Mouse (Mus musculus) layer of hippocampus, adult 2 months (tissue): ENCODE results near the gene Tmem262. TPM values are rescaled to one million over a fixed set of nuclear protein-coding genes. Genes with fewer than 3 reads are reported as not detected.

Experiments
- DNase-seq, 2 experiments: peaks; one replicate each; pipeline ENCODE4 v3.0.0; 2022; ENCODE audit warnings: low spot score in 2 of 2
- H3K27ac ChIP-seq: fragments of 200-600 bp; 2 replicates; pipeline ENCODE4 v1.8.1; 2022
- H3K4me3 ChIP-seq: fragments of 200-600 bp; 2 replicates; pipeline ENCODE4 v1.8.1; 2022; ENCODE audit warnings: mild to moderate bottlenecking
- CTCF ChIP-seq: fragments of 200-600 bp; conservative IDR thresholded peaks from 2 replicates; pipeline ENCODE4 v1.8.1; 2022; ENCODE audit warnings: antibody characterized with exemption, mild to moderate bottlenecking, moderate library complexity
- total RNA-seq, 2 experiments: library from RNA; stranded (reverse); gene quantifications; 2 replicates each; pipeline ENCODE4 v1.2.3; 2021

Tmem262 gene
- total RNA-seq, 2 experiments from 2014 or later = not detected

GRCm38 (mm10) chr19:6067011-6067723 lies 12.7 kb upstream of the Tmem262 start:
- DNase-seq = peak; percentile 66 to 80
- Histone ChIP-seq H3K4me3 (peak overlapping the region; percentile 57), H3K27ac (peak overlapping the region; percentile 87)
- peak; percentile 97 for TF ChIP-seq CTCF

GRCm38 (mm10) chr19:6067724-6068415 lies 12.0 kb upstream of the Tmem262 start, which contains the start of gene Tm7sf2:
Gene Tm7sf2 (minus strand): TSS chr19:6068373.
- peak; percentile 86 to 88 for DNase-seq
- peak; percentile 35 for TF ChIP-seq CTCF

GRCm38 (mm10) chr19:6068951-6069350 lies 10.9 kb upstream of the Tmem262 start:
- no peak overlapping the region for H3K4me3 ChIP-seq
- no peak for DNase-seq
- no peak overlapping the region for H3K27ac ChIP-seq
- TF ChIP-seq CTCF = peak; percentile 30; the same call in 1 of the 2 replicates

More at GRCm38 (mm10) chr19:6067724-6068415, 12.0 kb upstream of the Tmem262 start, which contains the start of gene Tm7sf2:
- peak within 1 kb of the TSS; percentile 87 for H3K27ac ChIP-seq
- peak within 1 kb of the TSS; percentile 57 for H3K4me3 ChIP-seq

DNA sequence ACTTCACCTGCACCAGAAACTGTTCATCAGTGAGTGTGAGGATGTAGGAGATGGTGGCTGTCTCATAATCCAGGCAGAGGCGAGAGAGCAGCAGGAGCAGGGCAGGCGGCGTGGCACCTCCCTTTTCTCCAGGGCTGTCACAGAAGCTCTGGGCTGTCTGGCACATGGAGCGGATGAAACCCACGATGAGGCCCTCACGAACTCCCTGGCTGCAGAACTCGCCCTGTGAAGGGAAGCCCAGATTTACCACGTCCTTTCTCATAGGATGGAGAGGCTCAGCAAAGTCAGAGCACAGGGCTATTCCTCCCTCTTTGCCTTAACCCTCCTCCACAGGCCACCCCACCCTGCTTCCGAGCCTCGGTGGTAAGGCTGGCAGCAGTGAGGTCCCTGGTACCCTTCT lies 10.0 kb upstream of the Tmem262 start:
- no peak for DNase-seq
- Histone ChIP-seq H3K4me3 (no peak overlapping the region), H3K27ac (no peak overlapping the region)
- no peak for TF ChIP-seq CTCF

DNA sequence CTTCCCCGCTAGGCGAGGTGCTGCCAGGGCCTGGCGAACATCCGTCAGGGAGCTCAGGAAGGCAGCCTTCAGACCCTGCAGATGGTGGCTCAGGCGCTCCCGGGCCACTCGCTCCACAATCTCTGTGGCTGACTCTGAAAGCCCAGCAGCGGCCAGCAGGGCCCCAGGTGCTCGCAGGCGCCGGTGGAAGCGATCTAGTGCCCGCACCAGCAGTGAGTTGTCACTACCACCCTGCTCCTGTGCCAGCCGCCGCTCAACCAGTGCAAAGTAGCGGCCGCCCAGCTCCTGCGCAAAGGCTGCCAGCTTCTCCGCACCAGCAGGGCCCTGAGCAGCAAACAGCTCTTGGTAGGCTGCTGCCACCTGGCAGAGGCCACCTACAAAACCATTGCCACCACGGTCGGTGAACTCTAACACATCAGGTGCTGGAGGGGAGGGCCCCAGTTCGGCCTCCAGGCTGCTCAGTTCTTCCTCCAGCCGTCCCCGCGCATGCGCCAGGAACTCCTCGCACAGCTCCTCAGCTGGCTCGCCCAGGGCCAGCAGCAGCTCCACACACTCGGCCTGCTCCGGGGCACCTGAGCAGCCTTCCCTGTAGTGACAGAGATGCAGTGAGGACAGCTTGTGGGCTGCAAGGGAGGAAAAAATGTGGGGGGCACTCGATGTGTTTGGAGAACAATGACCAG lies 9.1 kb upstream of the Tmem262 start:
- no peak for DNase-seq
- Histone ChIP-seq H3K4me3 (no peak overlapping the region), H3K27ac (no peak overlapping the region)
- no peak for TF ChIP-seq CTCF

- DNase-seq = no peak
- no peak overlapping the region for H3K27ac ChIP-seq
- H3K4me3 ChIP-seq = no peak overlapping the region
- TF ChIP-seq CTCF = no peak
Measured at GRCm38 (mm10) chr19:6071261-6071660, 8.6 kb upstream of the Tmem262 start.

- Histone ChIP-seq H3K27ac (0 out of 2 replicates have a peak overlapping the region, but pooled peaks have one; percentile 14), H3K4me3 (no peak overlapping the region)
- TF ChIP-seq CTCF = no peak
- no peak for DNase-seq
Measured at GRCm38 (mm10) chr19:6073889-6074288, 5.9 kb upstream of the Tmem262 start.

- no peak for TF ChIP-seq CTCF
- peak; percentile 86 to 89 for DNase-seq
- H3K4me3 ChIP-seq = peak within 1 kb of the TSS; percentile 72
- H3K27ac ChIP-seq = peak within 1 kb of the TSS; percentile 95
Measured at GRCm38 (mm10) chr19:6076564-6077393, 3.1 kb upstream of the Tmem262 start, which contains the start of gene Vps51. Gene Vps51 (minus strand): TSS chr19:6077231.

DNA sequence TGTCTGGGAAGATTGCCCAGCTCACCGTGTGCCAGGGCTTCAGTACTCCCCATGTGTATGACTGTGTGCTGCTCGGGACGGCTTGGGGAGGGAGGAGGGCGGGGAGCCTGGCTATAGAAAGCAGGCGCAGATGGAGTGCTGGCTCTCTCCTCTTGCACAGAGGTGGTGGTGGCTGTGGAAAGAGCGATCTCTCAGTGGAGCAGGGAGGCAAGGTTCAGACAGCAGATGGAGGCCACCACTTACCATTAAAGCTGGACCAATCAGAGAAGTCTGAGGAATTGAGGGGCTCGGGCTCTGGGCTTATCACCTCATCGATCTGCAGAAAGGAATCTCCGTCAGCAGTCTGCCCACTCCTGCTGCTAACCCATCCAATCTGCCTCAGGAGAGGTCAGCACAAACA lies 2.3 kb downstream of the Tmem262 start, which contains the start of gene Gm28374:
TSS of gene Gm28374 (minus strand) at position 101 of the 400 bp plus-strand sequence.
- Histone ChIP-seq H3K4me3 (no peak within 1 kb of the TSS), H3K27ac (no peak within 1 kb of the TSS)
- no peak for DNase-seq
- no peak for TF ChIP-seq CTCF

DNA sequence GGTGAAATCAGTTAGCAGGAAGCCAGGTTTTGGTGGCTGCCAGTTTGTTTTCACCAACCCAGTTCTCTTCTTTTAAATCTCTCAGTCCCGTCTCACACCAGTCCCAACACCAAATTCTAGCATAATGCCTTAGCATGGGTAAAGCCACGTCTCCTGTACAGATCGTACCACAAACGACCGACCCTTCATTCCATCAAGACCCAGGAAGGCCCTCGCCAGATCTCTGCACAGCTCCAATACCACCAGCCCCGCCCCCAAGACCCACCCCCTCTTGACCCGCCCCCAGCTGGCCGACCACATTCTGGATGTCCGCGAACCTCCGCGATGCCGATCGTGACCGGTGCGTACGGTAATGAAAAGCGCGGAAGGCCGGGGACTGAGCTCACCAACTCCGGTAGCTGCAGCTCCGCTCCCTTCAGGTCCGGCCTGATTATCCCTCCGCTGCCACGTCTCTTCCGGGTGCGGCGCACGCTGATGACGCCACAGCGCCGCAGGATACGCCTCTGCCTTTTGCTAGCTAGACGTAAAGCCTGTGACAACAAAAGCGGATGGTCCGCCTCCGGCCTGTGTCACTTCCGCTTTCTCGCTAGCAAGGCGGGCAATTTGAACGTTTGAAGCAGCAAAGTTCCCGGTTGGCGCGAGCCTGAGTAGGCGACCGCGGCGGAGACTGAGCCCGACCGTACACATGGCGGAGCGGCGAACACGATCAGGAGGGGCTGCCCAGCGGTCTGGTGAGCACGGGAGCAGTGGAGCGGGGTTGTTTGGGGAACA lies 4.8 kb downstream of the Tmem262 start, which contains the start of the genes Zfpl1 and Cdca5:
TSS of gene Zfpl1 (minus strand) at position 479 of the 771 bp plus-strand sequence.
TSS of gene Cdca5 (plus strand) at position 506 of the 771 bp plus-strand sequence.
- peak; percentile 19; the same call in 1 of the 2 replicates for TF ChIP-seq CTCF
- Histone ChIP-seq H3K4me3 (peak within 1 kb of the TSS; percentile 70), H3K27ac (peak within 1 kb of the TSS; percentile 68; the same call in 1 of the 2 replicates)
- DNase-seq = peak; percentile 95 to 97

- Histone ChIP-seq H3K4me3 (peak overlapping the region; percentile 70), H3K27ac (no peak overlapping the region)
- TF ChIP-seq CTCF = no peak
- DNase-seq = no peak
Measured at GRCm38 (mm10) chr19:6085417-6085879, 5.6 kb downstream of the Tmem262 start.
